Mouse (Mus musculus): Measurements from ENCODE around the gene Cuedc1.

DNA sequence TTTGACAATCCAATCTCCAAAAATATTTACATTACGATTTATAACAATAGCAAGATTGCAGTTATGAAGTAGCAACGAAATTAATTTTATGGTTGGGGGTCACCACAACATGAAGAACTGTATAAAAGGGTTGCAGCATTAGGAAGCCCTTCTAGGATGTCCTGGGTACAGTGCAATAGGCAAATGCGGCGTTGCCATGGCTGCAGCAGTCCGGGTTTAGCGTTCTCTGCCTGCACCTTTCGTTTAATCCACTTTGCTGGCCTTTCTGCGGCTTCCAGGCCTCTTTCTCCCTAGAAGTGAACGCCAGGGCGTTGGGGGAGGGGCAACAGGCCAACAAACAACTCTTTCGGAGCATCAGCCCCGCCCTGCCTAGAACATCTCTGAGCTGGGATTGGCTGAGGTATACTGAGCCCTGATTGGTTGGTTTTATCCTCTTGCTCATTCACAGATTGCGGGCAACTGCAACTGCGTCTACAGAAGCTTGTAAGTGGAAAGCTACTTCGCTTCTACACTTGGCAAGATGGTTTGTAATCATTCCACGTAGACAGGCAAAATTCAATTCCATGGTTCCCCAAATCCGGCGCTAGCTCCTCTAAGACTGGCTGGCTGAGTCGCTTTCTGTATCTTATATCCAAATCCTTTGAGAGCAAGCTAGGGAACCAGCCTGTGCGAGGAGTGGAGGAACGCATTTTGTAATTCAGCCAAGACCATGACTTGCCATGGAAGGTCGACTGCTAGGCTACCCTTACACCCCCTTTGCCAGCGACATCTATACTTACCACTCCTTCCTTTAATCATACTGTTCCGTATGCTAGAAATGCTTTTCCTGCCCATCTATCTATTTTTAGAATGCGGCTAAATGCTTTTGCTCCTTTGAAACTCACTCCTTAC, 10.9 kb upstream of the Cuedc1 start:
- TF ChIP-seq CTCF (IDR thresholded peaks at IDR 0.05; ENCODE audit: extremely low read depth, insufficient read depth, insufficient read length, insufficient replicate concordance), result no peak
- no peak for TF ChIP-seq POLR2A (IDR thresholded peaks at IDR 0.05; ENCODE audit: low read depth, low read length)

All from spleen, adult 2 months (tissue).